Mouse (Mus musculus): ENCODE data around the gene 1700109H08Rik.
"Not testable (repeated sequence)": the region's sequence is repeated elsewhere in the genome, so short reads cannot be mapped to it uniquely, and the experiment has no call there.

1700109H08Rik gene

DNA sequence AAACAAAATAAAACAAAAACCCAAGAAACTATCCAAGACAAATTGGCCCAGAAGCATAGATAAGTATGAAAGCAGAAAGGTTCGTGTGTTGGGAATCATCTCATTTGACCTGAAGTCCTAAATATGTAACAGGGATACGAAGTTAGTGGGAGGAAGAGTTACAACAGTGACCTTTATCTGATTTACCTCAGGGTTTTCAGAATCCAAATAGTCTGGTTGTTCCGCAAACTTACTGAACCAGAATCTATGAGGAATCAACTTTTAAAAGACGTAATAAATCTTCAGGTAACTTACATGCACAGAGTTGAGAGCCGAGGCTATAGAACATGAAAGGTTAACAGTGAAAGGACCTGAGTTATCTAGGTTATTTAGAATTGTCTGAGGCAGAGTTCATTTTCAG is 27.4 kb downstream of the 1700109H08Rik start:
- no peak for DNase-seq (ENCODE audit: extremely low spot score, low spot score)

DNA sequence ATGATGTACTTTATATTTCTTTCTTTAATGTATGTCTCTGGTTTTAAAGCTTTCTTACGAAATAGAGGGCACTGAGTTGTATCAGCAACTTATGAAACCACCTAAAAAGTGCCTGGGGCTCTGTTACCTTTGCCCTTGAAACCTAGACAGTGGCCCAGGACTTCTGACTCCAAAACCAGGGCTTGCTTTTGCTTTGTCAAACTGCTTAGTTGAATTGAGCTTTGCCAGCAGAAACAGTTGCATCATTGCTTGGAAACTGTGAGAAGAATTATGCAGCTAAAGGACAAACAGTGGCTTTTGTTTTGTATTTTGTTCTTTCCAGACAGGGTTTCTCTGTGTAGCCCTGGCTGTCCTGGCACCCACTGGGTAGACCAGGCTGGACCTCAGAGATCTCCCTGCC is 28.9 kb downstream of the 1700109H08Rik start:
- DNase-seq (ENCODE audit: extremely low spot score, low spot score) = no peak

DNA sequence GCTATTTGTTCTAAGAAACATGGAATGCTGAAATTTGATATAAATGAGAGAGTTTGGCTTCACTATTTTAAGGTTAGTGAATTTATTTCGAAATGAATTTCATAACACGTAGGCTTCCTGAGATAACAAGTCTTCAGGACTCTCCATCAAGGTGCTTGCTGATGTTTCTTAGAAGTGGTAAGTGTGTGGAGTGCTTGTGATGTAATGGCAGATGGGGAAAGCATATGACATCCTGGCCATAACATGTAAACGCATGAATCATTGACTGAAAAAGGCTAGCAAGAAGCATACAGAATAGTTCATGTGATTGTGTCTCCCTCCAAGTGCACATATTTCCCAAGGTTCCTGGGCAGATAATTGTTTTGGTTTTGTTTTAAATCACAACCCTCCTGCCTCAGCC is 29.4 kb downstream of the 1700109H08Rik start:
- DNase-seq (ENCODE audit: extremely low spot score, low spot score) = no peak

DNA sequence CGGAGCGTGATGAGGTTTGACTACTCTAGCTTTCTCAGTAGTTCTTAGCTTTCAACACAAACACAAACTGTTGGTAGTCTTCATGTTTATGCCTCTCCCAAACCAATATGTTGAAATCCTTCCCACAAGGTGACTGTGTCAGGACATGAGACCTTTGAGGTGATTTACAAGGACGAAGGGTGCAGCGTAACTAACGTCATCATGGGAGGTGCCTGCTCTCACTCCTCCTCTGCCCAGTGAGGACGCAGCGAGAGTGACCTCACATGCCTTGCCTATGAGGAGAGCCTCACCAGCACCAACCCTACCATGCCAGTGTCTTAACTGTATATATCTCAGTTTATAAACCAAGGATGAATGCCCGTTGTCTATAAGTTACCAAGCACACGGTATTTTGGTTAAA is 35.7 kb downstream of the 1700109H08Rik start:
- DNase-seq (ENCODE audit: extremely low spot score, low spot score) = no peak

DNA sequence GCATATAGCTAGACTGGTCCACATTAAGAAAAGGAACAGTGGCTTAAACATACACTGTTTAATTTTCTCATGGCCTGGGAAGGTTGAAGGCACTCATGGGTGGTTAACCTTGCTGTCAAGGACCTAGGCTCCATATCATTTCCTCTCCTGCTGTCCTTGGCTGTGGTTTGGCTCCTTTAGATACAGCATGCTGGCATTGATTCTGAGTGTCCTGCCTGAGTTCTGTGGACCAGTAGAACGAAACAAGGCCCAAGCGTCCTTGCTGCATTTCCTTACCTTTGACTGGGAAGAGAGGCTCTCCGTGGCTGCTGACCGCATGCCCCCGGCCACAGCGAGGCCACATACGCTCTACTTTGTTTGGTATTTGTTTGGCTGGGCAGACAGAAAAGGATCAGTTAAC is 37.9 kb downstream of the 1700109H08Rik start:
- no peak for DNase-seq (ENCODE audit: extremely low spot score, low spot score)

DNA sequence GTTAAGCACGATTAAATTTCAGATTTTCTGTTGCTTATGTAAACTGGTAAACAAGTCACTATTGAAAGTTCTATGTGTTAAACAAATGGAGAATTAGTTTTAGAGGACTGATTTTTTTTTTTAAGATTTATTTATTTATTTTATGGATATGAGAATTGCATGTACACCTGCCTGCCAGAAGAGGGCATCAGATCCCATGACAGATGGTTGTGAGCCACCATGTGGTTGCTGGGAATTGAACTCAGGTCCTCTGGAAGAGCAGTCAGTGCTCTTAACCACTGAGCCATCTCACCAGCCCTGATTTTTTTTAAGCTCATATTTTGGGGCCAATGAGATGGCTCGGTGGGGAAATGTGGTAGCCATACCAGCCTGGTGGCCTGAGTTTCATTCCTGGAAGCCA is 40.5 kb downstream of the 1700109H08Rik start:
- DNase-seq (ENCODE audit: extremely low spot score, low spot score) = not testable (repeated sequence)

DNA sequence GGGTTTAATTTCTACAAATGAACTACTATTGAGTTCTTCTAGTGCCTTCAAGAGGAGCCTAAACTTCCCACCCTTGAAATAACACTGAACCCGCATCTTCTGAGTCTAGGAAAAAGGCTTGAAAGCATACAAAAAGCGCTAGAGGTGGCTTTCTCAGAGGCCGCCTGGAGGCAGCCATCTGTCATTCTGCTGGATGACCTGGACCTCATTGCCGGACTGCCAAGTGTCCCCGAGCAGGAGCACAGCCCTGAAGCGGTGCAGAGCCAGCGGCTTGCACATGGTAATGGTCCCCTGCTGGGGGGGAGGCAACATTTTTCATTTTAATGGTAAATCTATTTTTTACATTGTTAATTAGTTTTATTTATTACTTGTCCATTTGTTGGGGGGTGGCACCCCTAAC is 49.1 kb downstream of the 1700109H08Rik start:
- no peak for DNase-seq (ENCODE audit: extremely low spot score, low spot score)

DNA sequence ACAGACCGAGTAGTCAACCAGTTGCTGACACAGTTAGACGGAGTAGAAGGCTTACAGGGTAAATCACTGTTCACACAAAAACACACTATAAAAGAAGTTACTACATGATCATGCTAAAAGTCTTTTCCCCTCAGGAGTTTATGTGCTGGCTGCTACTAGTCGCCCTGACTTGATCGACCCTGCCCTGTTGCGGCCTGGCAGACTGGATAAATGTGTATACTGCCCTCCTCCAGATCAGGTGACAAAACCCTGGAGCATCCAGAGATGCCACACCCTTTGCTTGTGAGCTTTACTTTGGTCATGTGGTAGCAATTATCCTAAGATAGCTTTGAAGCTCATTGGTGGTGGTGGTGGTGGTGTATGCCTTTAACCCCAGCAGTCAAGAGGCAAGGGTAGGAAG is 58.7 kb downstream of the 1700109H08Rik start:
- DNase-seq (ENCODE audit: extremely low spot score, low spot score) = no peak

DNA sequence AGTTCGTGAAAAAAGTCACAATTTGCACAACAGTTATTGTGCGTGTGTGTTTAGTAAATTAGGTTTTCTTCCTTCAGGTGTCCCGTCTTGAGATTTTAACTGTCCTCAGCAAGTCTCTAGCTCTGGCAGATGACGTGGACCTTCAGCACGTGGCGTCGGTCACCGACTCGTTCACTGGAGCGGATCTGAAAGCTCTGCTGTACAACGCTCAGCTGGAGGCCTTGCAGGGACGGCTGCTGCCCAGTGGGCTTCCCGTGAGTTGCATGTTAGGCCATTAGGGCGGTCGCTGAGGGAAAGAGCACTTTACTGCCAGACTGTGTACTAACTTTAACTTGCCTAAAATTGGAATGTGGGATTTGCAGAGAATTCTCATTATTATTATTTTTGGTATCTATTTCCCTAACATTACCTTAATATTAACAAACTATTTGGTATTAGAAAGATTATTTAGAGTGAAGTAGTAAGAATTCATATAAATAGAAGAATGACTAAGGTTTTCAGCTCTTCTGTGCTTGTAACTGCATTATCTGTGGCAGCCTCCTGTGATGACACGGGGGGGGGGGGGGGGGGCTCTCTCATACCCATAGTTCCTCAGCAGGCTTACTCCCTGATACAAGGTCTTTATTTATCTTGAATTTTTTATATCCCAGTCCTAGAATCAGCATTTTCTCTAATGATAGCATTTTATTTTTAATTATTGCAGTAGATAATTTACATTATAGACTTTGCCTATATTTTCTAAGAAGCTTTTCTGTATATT is 60.3 kb downstream of the 1700109H08Rik start:
- DNase-seq (ENCODE audit: extremely low spot score, low spot score) = no peak

DNA sequence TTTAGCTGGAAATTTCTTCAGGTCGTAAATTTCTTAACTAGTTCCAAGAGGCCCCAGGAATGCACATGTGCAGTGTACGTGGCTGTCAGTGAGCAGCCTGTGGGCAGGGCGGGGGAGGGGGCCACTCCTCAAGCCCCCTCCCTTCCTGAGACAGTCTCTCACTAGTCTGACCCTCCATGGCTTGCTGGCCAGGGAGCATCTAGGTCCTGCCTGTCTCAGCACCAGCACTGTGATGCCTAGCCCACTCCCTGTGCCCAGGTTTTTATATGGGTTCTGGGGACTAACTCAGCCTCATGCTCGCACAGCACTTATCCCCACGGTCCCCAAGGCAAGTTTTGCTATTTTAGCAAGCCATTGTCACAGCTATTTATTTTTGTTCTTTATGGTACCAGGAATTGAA is 60.9 kb downstream of the 1700109H08Rik start:
- DNase-seq (ENCODE audit: extremely low spot score, low spot score) = no peak

DNA sequence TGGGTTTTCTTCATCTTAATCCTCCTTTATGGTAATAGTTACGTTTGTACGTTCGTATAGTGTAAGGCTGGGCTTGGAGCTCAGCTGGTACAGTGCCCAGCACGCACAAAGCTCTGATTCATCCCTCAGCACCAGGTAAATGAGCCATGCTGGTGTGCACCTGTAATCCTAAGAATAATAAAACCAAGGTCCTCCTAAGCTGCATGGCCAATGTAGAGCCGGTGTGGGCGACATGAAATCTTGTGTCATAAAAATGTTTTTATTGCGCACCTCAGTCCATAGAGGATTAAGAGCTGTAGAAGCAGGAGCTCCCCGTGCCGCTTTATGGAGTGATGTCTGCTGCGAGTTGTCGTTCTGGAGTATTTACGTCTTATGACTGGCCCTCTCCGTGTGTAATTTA is 61.9 kb downstream of the 1700109H08Rik start:
- no peak for DNase-seq (ENCODE audit: extremely low spot score, low spot score)

DNA sequence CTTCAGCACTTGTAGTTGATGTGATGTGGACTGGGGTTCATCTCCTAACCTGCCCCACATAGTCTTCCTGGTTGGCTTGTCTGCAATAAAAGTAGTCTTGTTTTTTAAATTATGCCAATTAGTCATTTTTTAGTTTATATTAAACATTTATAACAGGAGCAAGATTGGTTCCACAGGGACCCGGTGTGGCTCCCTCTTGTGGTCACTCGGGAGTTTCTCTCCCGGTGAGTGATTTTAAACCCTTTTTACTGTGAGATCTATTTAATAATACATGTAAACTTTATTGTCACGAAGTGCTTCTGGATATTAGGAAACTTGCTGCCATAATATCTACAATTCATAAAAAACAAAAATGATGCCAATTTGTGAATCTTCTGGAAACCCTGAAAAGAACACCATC is 62.6 kb downstream of the 1700109H08Rik start:
- no peak for DNase-seq (ENCODE audit: extremely low spot score, low spot score)
